Mouse (Mus musculus): Measurements from ENCODE around the gene Olfr372.
A peak's percentile ranks its signal among the peaks of the same experiment; 100 is the strongest.
"Not testable (repeated sequence)": the region's sequence is repeated elsewhere in the genome, so short reads cannot be mapped to it uniquely, and the experiment has no call there.

Gene Olfr372

DNA sequence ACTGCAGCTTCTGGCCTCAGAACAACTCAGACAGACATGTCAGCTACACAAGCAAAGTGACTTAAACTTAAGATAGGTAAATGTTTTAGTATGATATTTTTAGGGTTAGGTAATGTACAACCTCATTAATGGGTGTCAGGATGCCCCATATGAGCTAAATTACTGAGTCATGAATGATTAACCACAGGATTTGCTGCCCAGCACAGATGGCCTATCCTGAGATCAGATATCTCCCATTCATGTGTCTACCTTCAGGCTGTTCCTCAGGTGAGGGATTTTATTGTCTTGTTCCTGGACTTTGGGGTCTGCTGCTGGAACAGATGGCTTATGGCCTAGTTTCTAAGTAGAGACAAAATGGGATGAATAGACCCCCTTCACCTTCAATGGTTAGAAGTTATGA, 55.7 kb downstream of the Olfr372 start:
- DNase-seq (ENCODE audit: extremely low read depth, insufficient read length, low spot score), result not testable (repeated sequence)

GRCm38 (mm10) chr8:72099377-72100103, 58.5 kb downstream of the Olfr372 start:
- DNase-seq (ENCODE audit: extremely low read depth, insufficient read length, low spot score), result peak; percentile 48

DNA sequence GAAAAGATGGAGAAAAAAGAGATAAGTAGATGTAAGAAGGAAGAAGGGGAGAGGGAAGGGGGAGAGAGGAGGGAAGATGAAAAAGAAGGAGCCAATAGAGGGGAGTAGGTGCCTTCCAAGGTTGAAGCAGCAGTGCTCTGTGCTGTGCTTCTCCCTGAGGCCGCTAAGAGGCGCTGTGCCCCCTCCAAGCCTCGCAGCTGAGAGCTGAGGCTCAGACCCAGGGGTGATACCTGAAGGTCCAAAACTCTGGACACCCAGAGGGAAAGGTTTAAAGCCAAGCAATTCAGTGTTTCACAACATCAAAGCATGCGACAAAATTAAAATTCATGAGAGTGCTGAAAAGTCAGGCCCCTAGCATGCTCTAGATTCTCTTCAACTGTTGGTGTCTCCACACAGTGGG, 64.1 kb downstream of the Olfr372 start:
- DNase-seq (ENCODE audit: extremely low read depth, insufficient read length, low spot score), result no peak

DNA sequence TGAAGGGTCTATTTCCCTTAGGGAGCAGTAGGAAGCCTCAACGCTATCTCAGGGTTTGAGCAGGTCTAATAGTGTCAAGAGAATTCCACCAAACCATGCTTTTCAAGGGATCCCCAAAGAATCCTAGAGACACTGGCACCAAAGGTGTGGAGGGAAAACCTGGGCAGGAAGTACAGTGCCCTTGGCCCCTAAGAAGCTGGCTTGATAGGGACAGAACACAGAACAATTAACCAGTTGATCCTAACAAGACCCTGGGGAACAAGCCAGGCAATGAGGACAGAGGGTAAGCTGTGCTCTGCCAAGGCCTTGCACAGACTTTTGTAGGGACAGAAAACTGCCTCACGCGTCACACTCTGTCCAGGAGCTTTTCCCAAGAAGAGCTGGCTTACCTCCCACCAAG, 65.7 kb downstream of the Olfr372 start, which contains the start of gene Olfr374:
Gene Olfr374, plus strand, starts transcription at position 301 of the 400 bp plus-strand sequence.
- DNase-seq (ENCODE audit: extremely low read depth, insufficient read length, low spot score), result no peak

Data from 3134 (cell line).